Mouse (Mus musculus) granulocyte monocyte progenitor cell, adult 5-6 weeks (primary cell): ENCODE data around the gene Ugt1a8. TPM values are rescaled to one million over a fixed set of nuclear protein-coding genes. Genes with fewer than 3 reads are reported as not detected.
"Not testable (repeated sequence)": the region's sequence is repeated elsewhere in the genome, so short reads cannot be mapped to it uniquely, and the experiment has no call there.

ENCODE experiments used
- ATAC-seq: replicated peaks from 2 replicates; pipeline ENCODE4 v1.8.0; 2016; ENCODE audit warnings: mild to moderate bottlenecking, moderate TSS enrichment, inconsistent platforms; ENCODE audit not compliant: poor library complexity, severe bottlenecking
- total RNA-seq, 2 experiments: library from RNA; stranded (forward) in 1 of 2; stranded (reverse) in 1 of 2; fragments of 200-712, 200-1000 nt in 1 of 2; fragments of >200 nt in 1 of 2; fragmentation: Nextera tagmentation in 1 of 2; gene quantifications; 2 replicates each; pipeline ENCODE4 v1.2.3; 2014 to 2017

Ugt1a8 gene
- total RNA-seq, 2 experiments from 2014 or later = not detected

DNA sequence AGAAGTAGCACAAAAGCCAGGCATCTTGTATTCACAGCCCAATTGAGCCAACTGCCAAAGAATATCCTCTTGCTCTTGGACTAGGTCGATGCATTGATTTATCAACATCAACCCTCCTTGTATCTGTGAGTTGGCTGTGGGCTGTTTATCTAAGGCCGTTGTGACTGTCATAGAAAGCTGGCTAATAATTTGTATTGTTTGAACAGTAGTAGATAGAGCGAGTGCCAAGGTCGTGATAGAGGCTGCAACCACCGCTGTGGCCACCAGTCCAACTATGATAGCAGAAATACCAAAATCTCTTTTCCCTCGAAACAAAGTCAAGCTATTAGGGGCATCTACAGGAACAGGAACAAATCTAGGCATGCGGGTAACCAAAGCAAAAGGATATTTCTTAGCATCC lies 84.6 kb downstream of the Ugt1a8 start:
- ATAC-seq = not testable (repeated sequence)

DNA sequence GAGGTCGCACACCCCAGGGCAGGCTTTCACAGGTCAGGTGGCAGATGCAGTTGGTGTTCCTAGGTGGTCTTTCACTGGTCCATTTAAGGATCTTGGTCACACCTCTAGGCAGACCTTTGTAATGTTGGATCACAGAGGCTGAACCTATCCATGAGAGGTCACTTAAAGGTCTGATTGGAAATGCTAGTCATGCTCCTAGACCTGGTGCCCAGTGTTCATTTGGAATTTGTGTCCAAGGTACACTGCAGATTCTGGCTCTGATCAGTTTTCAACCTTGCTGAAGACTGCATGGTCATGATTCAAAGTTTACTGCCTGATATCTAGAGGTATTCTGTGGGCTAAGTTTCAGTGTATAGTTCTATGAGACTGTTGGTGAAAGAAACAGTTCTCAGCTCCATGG lies 92.0 kb downstream of the Ugt1a8 start:
- ATAC-seq = no peak

DNA sequence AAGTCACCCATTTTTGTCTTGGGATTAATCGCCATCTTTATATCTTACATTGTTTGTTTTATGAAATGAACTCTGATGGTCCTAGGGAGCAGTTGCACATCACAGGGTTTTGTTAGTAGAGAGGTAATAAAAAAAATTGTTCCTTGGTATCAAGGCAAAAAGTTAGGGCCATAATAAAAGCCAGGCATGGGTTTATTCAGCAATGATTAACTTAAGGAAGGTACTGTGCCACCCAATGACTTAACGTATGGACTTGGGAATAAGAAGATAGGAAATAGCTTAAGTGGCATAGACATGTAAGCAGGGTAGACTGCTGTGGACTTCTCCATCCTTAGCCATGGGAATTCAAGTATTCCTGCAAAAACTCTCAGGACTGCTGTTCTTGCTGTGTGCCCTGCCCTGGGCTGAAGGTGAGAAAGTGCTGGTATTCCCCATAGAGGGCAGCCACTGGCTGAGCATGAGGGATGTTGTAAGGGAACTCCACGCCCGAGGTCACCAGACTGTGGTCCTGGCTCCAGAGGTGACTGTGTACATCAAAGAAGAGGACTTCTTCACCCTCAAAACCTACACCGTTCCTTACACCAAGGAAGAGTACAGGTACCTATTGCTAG lies 98.8 kb downstream of the Ugt1a8 start:
- ATAC-seq = no peak

DNA sequence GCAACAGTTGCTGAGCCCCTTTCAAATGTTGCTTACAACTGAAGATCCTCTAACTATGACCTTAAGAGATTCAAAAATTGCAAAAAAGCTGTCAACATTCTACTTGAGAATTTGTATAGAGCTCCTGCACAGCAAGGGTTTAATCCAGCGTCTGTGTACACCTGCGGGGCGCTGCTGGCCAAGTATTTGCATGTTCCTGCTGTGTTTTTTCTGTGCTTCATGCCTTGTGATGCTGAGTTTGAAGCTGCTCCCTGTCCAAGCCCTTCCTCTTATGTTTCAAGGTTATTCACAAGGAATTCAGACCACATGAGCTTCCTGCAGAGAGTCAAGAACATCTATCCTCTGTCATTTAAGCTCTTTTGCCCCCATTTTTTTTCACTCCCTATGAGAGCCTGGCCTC lies 104.5 kb downstream of the Ugt1a8 start:
- ATAC-seq = no peak

DNA sequence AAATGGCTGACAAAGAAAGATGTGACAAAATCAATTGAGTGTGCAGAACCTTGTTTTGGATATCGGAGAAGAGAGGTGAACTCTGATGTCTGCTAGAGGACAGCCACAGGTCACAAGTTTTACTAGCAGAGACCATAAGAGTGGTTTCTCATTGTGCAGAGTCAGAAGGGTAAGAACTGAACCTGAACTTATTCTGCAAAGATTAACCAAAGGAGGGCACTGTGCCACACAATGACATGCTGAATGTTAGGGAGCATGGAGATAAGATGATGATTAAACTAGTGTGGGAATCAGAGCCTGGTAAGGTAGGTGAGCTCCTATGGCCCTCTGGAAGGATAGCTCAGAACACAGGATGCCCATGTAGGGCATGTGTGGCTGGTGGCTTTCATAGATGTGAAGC lies 108.1 kb downstream of the Ugt1a8 start:
- no peak for ATAC-seq

DNA sequence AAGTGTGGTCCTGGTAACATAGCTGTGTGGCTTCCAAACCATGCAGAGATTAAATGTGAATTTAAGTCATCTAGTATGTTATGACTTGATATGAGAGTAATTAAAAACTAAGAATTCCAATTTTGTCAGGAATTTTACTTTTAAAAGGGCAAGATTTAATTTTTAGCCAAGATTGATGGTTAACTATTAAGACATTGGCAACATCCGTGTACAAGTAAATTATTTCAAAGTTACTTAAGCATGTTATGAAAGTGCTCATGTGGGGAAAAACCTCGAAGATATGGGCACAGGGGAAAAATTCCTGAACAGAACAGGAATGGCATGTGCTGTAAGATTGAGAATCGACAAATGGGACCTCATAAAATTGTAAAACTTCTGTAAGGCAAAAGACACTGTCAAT lies 109.8 kb downstream of the Ugt1a8 start:
- ATAC-seq = no peak

DNA sequence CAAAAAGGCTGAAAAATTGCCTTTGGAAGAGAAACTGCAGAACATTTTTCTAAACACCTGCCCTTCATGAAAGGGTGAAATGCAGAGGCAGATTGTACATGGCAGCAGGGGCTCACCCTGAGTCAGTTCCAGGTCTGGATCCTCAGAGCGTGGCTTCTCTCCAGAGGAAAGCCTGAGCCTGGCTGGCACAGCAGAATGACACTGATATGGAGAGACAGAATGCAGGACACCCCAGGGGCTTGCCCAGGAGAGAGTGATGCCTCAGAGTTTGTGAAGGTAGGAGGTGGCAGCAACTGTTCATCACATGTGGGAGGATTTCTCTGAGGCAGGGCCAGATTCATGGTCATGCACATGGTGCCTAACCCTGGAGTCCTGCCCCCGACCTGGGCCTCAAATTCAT lies 112.4 kb downstream of the Ugt1a8 start:
- no peak for ATAC-seq

DNA sequence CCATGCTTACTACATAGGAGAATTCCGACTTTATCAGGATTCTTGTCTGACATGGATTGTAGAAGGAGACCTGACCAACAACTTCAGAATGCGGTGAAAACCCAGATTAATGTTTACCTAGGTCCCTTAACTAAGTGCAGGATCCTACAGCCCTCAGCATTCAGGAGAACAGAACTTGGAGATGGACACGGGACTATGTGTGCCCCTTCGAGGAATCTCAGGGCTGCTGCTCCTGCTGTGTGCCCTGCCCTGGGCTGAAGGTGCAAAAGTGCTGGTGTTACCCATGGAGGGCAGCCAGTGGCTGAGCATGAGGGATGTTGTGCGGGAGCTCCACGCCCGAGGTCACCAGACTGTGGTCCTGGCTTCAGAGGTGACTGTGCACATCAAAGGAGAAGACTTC lies 112.8 kb downstream of the Ugt1a8 start, which contains the start of gene Ugt1a2:
Gene Ugt1a2, plus strand, starts transcription at position 146 of the 400 bp plus-strand sequence.
- no peak for ATAC-seq

DNA sequence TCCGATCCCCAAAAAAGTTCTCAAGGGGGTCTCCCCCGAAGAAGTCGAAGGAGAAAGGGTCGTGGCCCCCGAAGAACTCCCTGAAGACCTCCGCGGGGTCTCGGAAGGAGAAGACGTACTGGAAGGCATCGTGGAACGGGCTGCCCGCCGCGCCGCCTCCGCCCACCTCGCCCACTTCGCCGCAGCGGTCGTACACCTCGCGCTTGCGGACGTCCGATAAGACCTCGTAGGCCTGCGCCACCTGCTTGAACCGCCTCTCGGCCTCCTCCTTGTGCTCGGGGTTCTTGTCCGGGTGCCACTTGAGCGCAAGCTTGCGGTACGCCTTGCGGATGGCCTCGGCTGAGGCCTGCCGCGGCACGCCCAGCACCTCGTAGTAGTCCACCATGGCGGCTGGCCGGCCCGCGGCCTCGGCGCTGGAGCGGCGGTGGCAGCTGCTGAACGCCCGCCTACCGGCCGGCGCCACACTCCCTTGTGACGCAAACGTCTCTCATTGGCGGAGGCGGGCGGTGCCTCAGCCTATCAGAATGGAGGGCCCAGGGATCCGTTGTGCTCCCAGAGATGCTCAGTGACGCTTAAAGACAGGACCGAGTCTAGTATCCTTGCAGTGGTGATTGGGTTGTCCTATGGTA lies 117.8 kb downstream of the Ugt1a8 start, which contains the start of gene Dnajb3:
Gene Dnajb3, minus strand, starts transcription at position 489 of the 629 bp plus-strand sequence.
- peak; percentile 79 for ATAC-seq

DNA sequence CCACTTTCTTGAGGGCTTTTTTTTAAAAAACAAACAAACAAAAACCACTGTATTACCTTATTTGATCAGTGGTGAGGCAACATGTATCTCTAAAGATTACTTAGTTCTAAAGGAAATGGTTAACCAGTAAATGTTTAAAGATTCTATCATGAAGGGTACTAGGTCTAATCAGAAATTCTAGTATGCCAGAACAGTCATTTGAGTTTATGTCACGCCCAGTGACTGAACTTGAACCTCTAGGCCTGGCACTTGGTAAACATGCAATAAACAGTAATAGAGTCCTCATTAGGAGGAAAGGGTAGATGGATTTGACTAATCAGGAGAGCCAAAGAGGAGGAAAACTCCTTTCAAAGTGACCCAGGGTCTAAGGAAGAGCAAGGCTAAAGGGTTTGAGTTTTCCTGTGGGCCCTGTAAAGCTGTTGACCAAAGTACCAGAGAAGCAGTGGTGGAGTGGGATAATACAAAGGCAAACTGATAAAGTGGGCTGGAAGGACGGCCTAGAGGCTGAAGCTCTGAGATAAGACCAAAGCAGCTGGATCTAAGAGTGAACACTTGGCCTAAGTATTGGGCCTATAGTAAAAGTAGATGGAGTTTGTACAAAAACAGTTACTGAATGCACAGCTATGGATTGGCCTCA lies 119.3 kb downstream of the Ugt1a8 start:
- ATAC-seq = no peak

DNA sequence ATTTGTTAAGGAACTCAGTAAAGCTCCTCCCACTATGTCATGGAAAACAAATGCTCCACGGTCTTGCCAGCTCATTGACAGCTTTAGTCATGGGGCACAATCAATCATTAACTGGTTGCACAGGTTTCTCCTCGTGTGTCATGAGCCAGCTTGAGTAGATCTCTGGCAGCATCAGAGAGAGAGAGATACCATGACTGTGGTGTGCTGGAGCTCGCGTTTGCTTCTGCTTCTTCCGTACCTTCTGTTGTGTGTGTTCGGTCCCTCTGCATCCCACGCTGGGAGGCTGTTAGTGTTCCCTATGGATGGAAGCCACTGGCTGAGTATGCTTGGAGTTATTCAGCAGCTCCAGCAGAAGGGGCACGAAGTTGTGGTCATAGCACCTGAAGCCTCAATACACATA lies 124.2 kb downstream of the Ugt1a8 start, which contains the start of gene Ugt1a1:
Gene Ugt1a1, plus strand, starts transcription at position 148 of the 400 bp plus-strand sequence.
- 0 out of 2 replicates have a peak, but pooled peaks have one; percentile 5 for ATAC-seq

DNA sequence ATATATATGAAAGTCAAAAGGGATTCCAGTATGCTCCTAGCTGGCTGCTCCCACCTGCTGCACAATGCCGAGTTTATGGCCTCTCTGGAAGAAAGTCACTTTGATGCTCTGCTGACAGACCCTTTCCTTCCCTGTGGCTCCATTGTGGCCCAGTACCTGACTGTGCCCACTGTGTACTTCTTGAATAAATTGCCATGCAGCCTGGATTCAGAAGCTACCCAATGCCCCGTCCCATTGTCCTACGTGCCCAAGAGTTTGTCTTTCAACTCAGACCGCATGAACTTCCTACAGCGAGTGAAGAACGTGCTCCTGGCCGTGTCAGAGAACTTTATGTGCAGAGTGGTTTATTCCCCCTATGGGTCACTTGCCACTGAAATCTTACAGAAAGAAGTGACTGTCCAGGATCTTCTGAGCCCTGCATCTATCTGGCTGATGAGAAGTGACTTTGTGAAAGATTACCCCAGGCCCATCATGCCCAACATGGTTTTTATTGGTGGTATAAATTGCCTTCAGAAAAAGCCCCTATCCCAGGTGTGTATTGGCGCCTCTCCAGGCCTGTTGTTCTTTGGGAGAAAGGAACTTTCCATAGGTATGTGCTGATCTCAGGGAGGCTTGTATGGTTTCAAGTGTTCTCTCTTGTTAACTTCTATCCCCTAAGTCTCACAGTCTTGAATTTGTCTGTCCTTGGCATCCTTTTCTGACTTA lies 124.9 kb downstream of the Ugt1a8 start:
- ATAC-seq = 0 out of 2 replicates have a peak, but pooled peaks have one; percentile 6

DNA sequence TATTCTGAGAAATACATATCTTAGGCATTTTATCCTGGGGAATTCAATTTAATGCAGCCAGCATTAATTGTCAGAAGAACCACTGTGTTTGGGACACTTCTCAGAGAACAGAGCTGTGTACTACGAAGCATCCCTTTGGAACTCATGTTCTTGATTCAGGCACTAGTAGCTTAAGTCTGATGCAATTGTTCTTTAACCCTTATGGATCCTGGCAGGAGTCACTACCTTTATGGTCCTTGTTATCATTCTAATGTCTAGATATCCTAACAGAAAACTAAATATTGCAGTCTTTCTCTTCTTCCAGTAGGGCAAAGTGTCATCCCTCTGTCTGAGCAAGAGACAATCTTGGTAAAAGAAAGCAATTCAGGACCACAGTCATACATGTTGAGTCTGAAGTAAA lies 125.4 kb downstream of the Ugt1a8 start:
- ATAC-seq = no peak

DNA sequence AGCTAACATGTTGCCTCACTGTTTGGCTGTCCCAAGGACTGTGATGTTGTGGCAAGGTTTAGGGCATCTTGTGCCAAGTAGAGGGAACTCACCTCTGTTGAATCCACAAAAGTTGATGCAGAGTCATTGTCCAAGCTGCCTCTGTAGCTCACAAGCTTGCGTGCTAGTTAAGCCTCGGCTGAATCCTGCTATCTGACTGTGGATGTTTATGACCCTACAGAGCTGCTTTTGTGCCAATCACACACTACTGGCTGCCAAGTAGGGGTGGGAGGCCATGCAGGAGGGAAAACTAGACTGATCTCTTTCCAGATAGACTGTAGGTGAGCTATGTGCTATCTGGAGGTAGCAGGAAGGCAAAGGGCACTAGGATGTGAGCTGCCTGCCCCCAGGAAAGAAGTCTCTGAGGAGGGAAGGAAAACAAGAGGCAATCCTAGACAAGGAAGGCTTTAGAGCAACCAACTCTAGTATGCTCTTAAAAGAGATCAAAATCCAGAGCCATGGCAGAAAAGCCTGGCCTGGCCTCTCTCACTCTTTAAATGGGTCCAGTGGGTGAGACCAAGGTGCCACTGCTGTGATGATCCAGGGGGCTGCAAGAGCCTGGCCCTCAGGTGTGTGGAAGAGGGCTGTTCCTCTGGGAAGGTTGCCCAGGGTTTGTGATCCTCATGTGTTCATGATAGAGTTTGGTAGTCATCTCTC lies 126.3 kb downstream of the Ugt1a8 start:
- peak; percentile 10; the same call in 1 of the 2 replicates for ATAC-seq

DNA sequence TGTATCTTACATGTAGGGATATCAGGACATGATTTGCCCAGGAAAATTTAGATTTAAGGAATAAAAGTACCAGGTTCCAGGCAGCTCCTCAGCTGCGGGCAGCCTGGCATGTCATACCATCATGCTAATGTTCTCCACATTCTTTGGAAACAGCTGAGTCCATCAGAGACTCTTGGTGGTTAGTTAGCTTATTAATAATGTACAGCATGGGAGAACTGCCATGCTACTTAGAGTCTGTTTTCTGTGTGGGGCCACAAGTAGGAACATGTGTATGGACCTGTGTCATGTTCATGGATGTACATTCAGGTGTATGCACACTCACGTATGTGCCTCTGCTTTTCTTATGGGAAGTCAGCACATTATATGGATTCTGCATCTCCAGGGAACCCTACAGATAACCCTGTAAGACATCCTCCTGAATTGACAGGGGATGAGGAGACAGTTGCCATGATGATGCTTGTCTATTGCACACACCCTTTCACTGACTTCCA lies 126.9 kb downstream of the Ugt1a8 start:
- ATAC-seq = no peak

DNA sequence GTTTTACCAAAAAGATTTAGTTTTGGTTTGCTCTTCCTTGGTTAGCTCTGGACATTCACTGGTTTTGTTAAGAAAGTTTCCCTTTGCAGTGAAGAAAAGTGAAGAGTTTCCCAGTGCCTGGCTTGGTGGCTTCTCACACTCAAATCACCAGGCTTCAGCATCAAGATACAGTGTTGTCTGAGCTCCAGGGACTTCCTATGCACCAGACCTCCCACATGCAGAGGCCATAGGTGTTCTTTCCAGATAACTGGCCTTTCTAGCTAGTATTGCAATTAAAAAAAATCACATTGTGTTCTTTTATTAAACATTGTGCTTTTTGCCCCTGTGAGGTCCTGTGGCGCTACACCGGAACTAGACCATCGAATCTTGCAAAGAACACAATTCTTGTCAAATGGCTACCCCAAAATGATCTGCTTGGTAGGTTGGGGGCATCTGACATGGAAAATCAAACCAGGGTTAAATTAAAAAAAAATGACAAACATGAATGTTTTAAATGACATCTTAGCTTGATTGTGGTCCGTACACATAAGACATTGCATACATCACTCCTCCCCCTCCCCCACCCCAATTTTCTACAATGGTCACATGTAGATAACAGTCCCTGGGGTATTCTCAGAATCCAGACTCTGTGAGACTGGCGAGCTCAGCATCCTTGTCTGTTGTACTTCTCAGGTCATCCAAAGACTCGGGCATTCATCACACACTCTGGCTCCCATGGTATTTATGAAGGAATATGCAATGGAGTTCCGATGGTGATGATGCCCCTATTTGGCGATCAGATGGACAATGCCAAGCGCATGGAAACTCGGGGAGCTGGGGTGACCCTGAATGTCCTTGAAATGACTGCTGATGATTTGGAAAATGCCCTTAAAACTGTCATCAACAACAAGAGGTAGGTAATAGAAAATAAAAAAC lies 128.1 kb downstream of the Ugt1a8 start:
- no peak for ATAC-seq

DNA sequence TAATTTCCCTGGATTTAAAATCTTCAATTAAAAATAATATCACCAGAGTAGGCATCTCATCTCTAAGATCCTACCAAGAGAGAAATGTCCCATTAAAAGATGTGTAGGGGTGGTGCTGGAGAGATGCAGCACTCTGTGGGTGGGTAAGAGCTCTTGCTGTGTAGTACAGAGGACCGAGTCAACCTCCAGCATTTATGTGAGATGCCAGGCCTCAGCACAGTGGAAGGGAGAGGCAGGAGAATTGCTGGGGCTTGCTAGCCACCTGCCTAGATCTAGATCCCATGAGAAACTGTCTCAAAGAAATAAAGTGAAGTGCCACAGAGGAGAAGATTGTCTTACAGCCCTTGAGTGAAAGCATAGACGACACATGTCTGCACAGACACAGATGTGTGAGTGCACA lies 128.9 kb downstream of the Ugt1a8 start:
- ATAC-seq = no peak

DNA sequence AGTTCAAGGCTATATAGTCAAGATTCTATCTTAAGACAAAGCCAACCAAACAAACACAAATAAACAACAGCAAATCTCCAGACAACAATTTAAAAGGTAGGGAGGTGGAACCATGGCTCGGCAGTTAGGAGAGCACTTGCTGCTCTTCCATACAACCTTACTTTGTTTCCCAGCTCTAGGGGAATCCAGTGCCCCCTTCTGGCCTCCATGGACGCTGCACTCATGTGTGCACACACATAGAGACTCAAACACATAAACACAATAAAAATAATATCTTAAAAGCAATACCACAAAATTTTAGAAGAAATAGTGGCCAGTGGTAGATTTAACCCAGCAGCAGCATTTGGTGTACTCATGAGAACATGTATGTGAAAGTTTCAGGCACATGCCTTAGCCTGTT lies 129.5 kb downstream of the Ugt1a8 start:
- no peak for ATAC-seq

DNA sequence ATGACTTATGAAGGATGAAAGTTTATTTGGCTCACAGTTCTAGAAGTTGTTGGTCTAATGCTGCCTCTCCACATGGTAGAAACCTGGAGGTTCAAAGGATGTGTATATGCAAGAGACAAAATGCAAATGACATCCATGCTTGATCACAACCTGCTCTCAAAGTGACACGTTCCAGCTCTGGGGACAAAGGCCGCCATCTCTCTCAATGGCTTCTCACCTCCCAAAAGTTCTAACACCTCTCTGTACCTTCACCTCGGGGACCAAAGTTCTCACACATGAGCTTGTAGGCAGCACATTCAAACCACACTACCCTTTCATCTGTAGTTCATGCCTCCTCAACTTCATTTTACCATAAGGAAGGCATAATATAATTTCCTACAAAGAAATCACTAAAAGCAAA lies 130.0 kb downstream of the Ugt1a8 start:
- ATAC-seq = no peak
